Mouse (Mus musculus) liver, adult (tissue): ENCODE measurements around the gene Lrrc18.

ENCODE experiments used
- GATA4 ChIP-seq: IDR thresholded peaks from 2 replicates; pipeline ENCODE4 v1.6.1; 2014; ENCODE audit warnings: mild to moderate bottlenecking, low read length; ENCODE audit not compliant: insufficient replicate concordance

The Lrrc18 gene

GRCm38 (mm10) chr14:33019606-33020005, 28.4 kb downstream of the Lrrc18 start:
- no peak for TF ChIP-seq GATA4

GRCm38 (mm10) chr14:33030849-33031248, 39.7 kb downstream of the Lrrc18 start:
- TF ChIP-seq GATA4: no peak

- TF ChIP-seq GATA4: no peak
These were observed 42.2 kb downstream of the Lrrc18 start for GRCm38 (mm10) chr14:33033424-33033823.

GRCm38 (mm10) chr14:33035386-33035785, 44.2 kb downstream of the Lrrc18 start:
- TF ChIP-seq GATA4: no peak

- no peak for TF ChIP-seq GATA4
These were observed 45.6 kb downstream of the Lrrc18 start for GRCm38 (mm10) chr14:33036811-33037210.

- TF ChIP-seq GATA4: no peak
These were observed 54.0 kb downstream of the Lrrc18 start for GRCm38 (mm10) chr14:33045217-33045616.

GRCm38 (mm10) chr14:33053441-33053840, 62.3 kb downstream of the Lrrc18 start:
- no peak for TF ChIP-seq GATA4

GRCm38 (mm10) chr14:33058881-33059660, 67.9 kb downstream of the Lrrc18 start:
- no peak for TF ChIP-seq GATA4

- TF ChIP-seq GATA4: no peak
These were observed 71.8 kb downstream of the Lrrc18 start for GRCm38 (mm10) chr14:33062996-33063395.
